Mouse (Mus musculus) midbrain, embryonic 12.5 days (tissue): Measurements from ENCODE around the gene Mast2. TPM values are rescaled to one million over a fixed set of nuclear protein-coding genes. Genes with fewer than 3 reads are reported as not detected.
A peak's percentile ranks its signal among the peaks of the same experiment; 100 is the strongest.

ENCODE experiments used
- ATAC-seq: fragments of 200-750 bp; cut with Nextera tagmentation; 2 replicates; pipeline ENCODE4 v1.8.0; 2017; ENCODE audit warnings: low read depth, moderate TSS enrichment, moderate library complexity; ENCODE audit not compliant: low FRiP score
- H3K27ac ChIP-seq: fragments of 300-500 bp; sonication (generic); replicated peaks from 2 replicates; pipeline ENCODE4 v1.5.1; 2016; ENCODE audit warnings: mild to moderate bottlenecking
- H3K27me3 ChIP-seq: fragments of 300-500 bp; sonication (generic); 2 replicates; pipeline ENCODE4 v1.6.1; 2016; ENCODE audit warnings: mild to moderate bottlenecking
- H3K36me3 ChIP-seq: fragments of 300-500 bp; sonication (generic); 2 replicates; pipeline ENCODE4 v1.6.1; 2016
- H3K4me1 ChIP-seq: fragments of 300-500 bp; sonication (generic); 2 replicates; pipeline ENCODE4 v1.6.1; 2016
- H3K4me2 ChIP-seq: fragments of 300-500 bp; sonication (generic); replicated peaks from 2 replicates; pipeline ENCODE4 v1.6.1; 2016; ENCODE audit warnings: mild to moderate bottlenecking, moderate library complexity
- H3K4me3 ChIP-seq: fragments of 300-500 bp; sonication (generic); 2 replicates; pipeline ENCODE4 v1.5.1; 2016; ENCODE audit warnings: mild to moderate bottlenecking
- H3K9ac ChIP-seq: fragments of 300-500 bp; sonication (generic); replicated peaks from 2 replicates; pipeline ENCODE4 v1.6.1; 2016; ENCODE audit warnings: mild to moderate bottlenecking, moderate library complexity
- H3K9me3 ChIP-seq: fragments of 300-500 bp; sonication (generic); 2 replicates; pipeline ENCODE4 v1.6.1; 2016; ENCODE audit warnings: mild to moderate bottlenecking
- WGBS: fragments of 180-500 bp; shearing (Covaris S2); methylation state at CpG from one replicate; pipeline ENCODE4 v1.1.7; 2016; 5-methylcytosine and 5-hydroxymethylcytosine counted together
- polyA plus RNA-seq: library from polyadenylated mRNA; unstranded; fragments of >200 nt; fragmentation: Nextera tagmentation; extraction: Ambion mirVana; gene quantifications from 2 replicates; pipeline ENCODE4 v1.2.1, GENCODE M21; 2016

The Mast2 gene
- polyA plus RNA-seq, 1 experiment from 2014 or later, result 37.4 TPM

- Histone ChIP-seq H3K4me2 (no peak overlapping the region), H3K36me3 (peaks cover 79% of the 10 kb centered on the region), H3K4me1 (no peaks in the 10 kb centered on the region), H3K9ac (no peak overlapping the region), H3K9me3 (no peaks in the 10 kb centered on the region), H3K4me3 (no peak overlapping the region), H3K27me3 (no peaks in the 10 kb centered on the region), H3K27ac (no peak overlapping the region)
- no peak for ATAC-seq
- WGBS, result 95% methylated on average over 6 of the region's 6 CpGs
These were observed 141.9 kb downstream of the Mast2 start for GRCm38 (mm10) chr4:116322127-116322526.

GRCm38 (mm10) chr4:116317575-116317974 is 146.4 kb downstream of the Mast2 start:
- H3K27ac ChIP-seq, result no peak overlapping the region
- no peak overlapping the region for H3K4me3 ChIP-seq
- no peaks in the 10 kb centered on the region for H3K9me3 ChIP-seq
- H3K4me1 ChIP-seq, result no peaks in the 10 kb centered on the region
- no peaks in the 10 kb centered on the region for H3K27me3 ChIP-seq
- no peak overlapping the region for H3K9ac ChIP-seq
- WGBS, result 97% methylated on average over 4 of the region's 4 CpGs
- no peak for ATAC-seq
- peaks cover 87% of the 10 kb centered on the region for H3K36me3 ChIP-seq
- no peak overlapping the region for H3K4me2 ChIP-seq

- no peak for ATAC-seq
These were observed 159.4 kb downstream of the Mast2 start for GRCm38 (mm10) chr4:116304551-116304950.

GRCm38 (mm10) chr4:116300878-116301355 is 163.1 kb downstream of the Mast2 start:
- no peak for ATAC-seq
- Histone ChIP-seq H3K4me2 (no peak overlapping the region), H3K27ac (peak overlapping the region; percentile 40; the same call in 1 of the 2 replicates), H3K4me3 (no peak overlapping the region), H3K27me3 (no peaks in the 10 kb centered on the region), H3K4me1 (no peaks in the 10 kb centered on the region), H3K36me3 (peaks cover 54% of the 10 kb centered on the region), H3K9me3 (no peaks in the 10 kb centered on the region), H3K9ac (no peak overlapping the region)
- 79% methylated on average over 4 of the region's 4 CpGs for WGBS

More at GRCm38 (mm10) chr4:116304551-116304950, 159.4 kb downstream of the Mast2 start:
- Histone ChIP-seq H3K4me2 (no peak overlapping the region), H3K4me1 (no peaks in the 10 kb centered on the region), H3K36me3 (peaks cover 70% of the 10 kb centered on the region), H3K9ac (no peak overlapping the region), H3K27me3 (no peaks in the 10 kb centered on the region), H3K27ac (no peak overlapping the region), H3K9me3 (no peaks in the 10 kb centered on the region), H3K4me3 (no peak overlapping the region)
- 18% methylated on average over 1 of the region's 1 CpGs for whole genome bisulfite sequencing

GRCm38 (mm10) chr4:116293296-116293695 is 170.7 kb downstream of the Mast2 start:
- ATAC-seq, result no peak
- Histone ChIP-seq H3K4me1 (no peaks in the 10 kb centered on the region), H3K4me3 (no peak overlapping the region), H3K36me3 (peaks cover 73% of the 10 kb centered on the region), H3K4me2 (no peak overlapping the region), H3K9me3 (no peaks in the 10 kb centered on the region), H3K27ac (no peak overlapping the region), H3K9ac (no peak overlapping the region), H3K27me3 (no peaks in the 10 kb centered on the region)
- WGBS, result 91% methylated on average over 12 of the region's 12 CpGs

GRCm38 (mm10) chr4:116291561-116291960 is 172.4 kb downstream of the Mast2 start:
- Histone ChIP-seq H3K4me2 (no peak overlapping the region), H3K27ac (no peak overlapping the region), H3K4me1 (no peaks in the 10 kb centered on the region), H3K9ac (no peak overlapping the region), H3K4me3 (no peak overlapping the region), H3K27me3 (no peaks in the 10 kb centered on the region), H3K9me3 (no peaks in the 10 kb centered on the region), H3K36me3 (peaks cover 84% of the 10 kb centered on the region)
- ATAC-seq, result no peak
- WGBS, result 88% methylated on average over 6 of the region's 6 CpGs

GRCm38 (mm10) chr4:116282211-116282610 is 181.8 kb downstream of the Mast2 start:
- ATAC-seq, result no peak
- 78% methylated on average over 2 of the region's 2 CpGs for WGBS
- Histone ChIP-seq H3K4me1 (no peaks in the 10 kb centered on the region), H3K4me2 (no peak overlapping the region), H3K4me3 (no peak overlapping the region), H3K36me3 (peaks cover 61% of the 10 kb centered on the region), H3K9ac (no peak overlapping the region), H3K27ac (no peak overlapping the region), H3K9me3 (no peaks in the 10 kb centered on the region), H3K27me3 (no peaks in the 10 kb centered on the region)

- 97% methylated on average over 6 of the region's 6 CpGs for WGBS
- H3K4me1 ChIP-seq, result no peaks in the 10 kb centered on the region
- peaks cover 78% of the 10 kb centered on the region for H3K36me3 ChIP-seq
- no peak for ATAC-seq
- no peak overlapping the region for H3K4me3 ChIP-seq
- H3K27ac ChIP-seq, result no peak overlapping the region
- H3K9ac ChIP-seq, result no peak overlapping the region
- no peak overlapping the region for H3K4me2 ChIP-seq
- H3K9me3 ChIP-seq, result no peaks in the 10 kb centered on the region
- no peaks in the 10 kb centered on the region for H3K27me3 ChIP-seq
These were observed 195.8 kb downstream of the Mast2 start for GRCm38 (mm10) chr4:116268220-116268619.

Other genes with a start within 250 kb of the Mast2 start
- gene Pik3r3, start 242.6 kb downstream of the Mast2 start, polyA plus RNA-seq, result 117 and 127 TPM in 2 replicates
- 16.5 and 16.8 TPM in 2 replicates for gene Ipp, start 43.4 kb upstream of the Mast2 start, polyA plus RNA-seq
- 27.3 and 29.1 TPM in 2 replicates for gene Tmem69, start 91.8 kb upstream of the Mast2 start, polyA plus RNA-seq
- 27.3 and 32.0 TPM in 2 replicates for gene Gpbp1l1, start 93.5 kb upstream of the Mast2 start, polyA plus RNA-seq
- 3.4 and 4.6 TPM in 2 replicates for gene Ccdc17, start 132.5 kb upstream of the Mast2 start, polyA plus RNA-seq
- 229 and 242 TPM in 2 replicates for gene Nasp, start 163.8 kb upstream of the Mast2 start, polyA plus RNA-seq
- gene Akr1a1, start 187.5 kb upstream of the Mast2 start, polyA plus RNA-seq, result 463 and 513 TPM in 2 replicates
- gene Prdx1, start 221.4 kb upstream of the Mast2 start, polyA plus RNA-seq, result 740 and 818 TPM in 2 replicates
- 32.0 and 35.7 TPM in 2 replicates for gene Mmachc, start 244.2 kb upstream of the Mast2 start, polyA plus RNA-seq
- gene Ccdc163, start 244.3 kb upstream of the Mast2 start, polyA plus RNA-seq, result 27.6 and 28.9 TPM in 2 replicates